Mouse (Mus musculus) lung, postnatal 0 days (tissue): Measurements from ENCODE around the gene Tmem88b.

Source experiments
- CTCF ChIP-seq: IDR thresholded peaks from 2 replicates; pipeline ENCODE4 v1.5.1; 2016; ENCODE audit warnings: antibody characterized with exemption, mild to moderate bottlenecking
- EP300 ChIP-seq: IDR thresholded peaks from 2 replicates; pipeline ENCODE4 v1.6.1; 2016; ENCODE audit warnings: antibody characterized with exemption, mild to moderate bottlenecking, control low read depth

DNA sequence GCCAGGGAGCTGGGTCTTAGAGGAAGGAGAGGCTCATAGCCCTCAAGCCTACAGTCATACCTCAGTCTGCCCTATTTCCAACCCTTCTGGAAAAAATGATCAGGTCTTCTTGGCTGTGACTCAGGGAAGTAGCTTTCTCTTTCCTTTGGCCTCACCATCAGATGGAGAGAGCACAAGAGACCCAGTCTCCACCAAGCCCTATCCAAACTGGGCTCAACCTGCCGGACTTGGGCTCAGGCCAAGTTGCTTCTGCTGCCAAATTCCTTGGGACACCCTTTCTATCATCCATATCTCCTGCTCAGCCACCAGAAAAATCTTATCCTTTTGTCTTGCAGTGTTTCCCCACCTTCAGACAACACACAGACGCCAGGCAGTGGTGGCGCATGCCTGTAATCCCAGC is 9.8 kb downstream of the Tmem88b start:
- TF ChIP-seq EP300, result no peak
- TF ChIP-seq CTCF, result no peak
